Mouse (Mus musculus) 416B (cell line): ENCODE measurements around the gene 4930402H24Rik.

Experiments used
- DNase-seq: peaks from one replicate; pipeline ENCODE4 v3.0.0; 2011; ENCODE audit warnings: low read depth

Gene 4930402H24Rik

DNA sequence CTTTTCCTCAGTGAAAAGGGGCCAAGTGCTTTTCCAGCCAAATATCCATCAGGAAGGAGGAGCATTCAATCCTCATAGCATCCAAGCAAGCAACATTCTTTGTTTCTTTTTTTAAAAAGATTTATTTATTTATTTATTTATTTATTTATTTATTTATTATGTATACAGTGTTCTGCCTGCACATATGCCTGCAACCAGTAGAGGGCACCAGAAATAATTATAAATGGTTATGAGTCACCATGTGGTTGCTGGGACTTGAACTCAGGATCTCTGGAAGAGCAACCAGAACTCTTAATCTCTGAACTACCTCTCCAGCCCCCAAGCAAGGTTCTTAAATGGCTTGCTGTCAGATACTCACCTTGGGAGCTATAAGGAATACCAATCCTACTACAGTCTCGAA, 93.7 kb downstream of the 4930402H24Rik start:
- DNase-seq: peak; percentile 44

DNA sequence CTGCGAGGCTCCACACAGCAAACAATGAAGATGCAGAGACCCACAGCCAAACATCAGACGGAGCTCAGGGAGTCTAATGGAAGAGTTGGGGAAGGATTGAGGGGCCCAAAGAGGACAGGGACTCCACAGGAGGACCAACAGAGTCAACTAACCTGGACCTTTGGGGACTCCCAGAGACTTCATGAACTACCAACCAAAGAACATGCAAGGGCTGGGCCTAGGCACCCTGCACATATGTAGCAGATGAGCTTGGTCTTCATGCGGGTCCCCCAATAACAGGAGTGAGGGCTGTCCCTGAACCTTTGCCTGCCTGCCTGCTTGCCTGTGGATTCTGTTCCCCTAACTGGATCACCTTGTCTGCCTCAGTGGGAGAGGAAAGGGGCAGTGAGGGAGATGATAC, 101.1 kb downstream of the 4930402H24Rik start:
- no peak for DNase-seq

DNA sequence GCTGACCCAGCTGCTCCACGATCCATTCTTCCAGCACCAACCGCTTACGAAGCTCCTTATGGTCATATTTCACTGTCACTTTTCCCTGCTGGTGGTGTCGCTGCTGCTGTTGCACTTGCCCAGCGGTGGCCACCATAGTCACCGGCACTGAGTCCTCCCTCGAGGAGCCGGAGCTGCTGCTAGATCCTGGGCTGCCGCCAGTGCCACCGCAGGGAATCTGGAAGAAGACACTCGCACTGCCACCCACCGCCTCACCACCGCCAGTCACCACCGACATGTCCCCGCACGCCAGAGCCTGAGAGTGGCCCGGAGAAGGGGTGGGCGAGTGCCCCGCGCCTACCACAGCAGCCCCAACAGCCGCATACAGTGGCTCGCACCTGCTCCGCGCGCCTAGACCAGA, 102.5 kb downstream of the 4930402H24Rik start:
- DNase-seq: no peak

DNA sequence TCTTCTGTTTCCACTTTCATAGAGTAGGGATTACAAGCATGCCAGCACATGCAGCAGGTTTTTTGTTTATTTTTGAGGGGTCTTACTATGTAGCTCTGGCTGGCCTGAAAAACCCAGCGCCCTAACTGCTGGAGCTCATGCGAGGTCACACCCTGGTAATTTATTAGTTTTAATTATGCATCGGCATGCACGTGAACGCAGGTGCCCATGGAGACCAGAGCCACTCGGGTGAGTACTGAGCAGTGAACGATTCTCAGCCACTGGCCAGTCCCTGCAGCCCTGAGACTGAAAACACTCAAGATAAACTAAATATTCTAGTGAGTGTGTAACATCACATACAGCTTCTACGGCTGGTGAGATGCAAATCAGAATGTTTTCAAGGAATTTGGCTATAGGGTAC, 110.5 kb downstream of the 4930402H24Rik start:
- no peak for DNase-seq

DNA sequence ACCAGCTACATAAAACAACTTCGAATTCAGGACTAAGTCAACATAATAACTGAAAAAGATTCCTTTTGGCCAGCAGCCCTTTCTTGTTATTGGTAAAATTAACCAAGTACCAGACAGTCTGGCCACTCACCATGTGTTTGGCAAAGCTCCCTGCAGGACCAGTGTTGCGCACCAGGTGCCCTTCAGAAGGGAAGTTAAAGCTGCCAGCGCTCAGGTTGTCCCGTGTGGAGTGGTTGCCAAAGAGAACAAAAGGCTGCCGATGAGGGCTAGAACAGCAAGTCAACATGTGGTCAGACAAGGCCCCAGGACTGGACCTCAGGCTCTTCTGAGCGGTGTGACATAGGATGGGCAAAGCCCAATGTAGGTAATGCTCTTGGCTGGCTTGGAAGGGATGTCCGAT, 114.5 kb downstream of the 4930402H24Rik start:
- DNase-seq: no peak

DNA sequence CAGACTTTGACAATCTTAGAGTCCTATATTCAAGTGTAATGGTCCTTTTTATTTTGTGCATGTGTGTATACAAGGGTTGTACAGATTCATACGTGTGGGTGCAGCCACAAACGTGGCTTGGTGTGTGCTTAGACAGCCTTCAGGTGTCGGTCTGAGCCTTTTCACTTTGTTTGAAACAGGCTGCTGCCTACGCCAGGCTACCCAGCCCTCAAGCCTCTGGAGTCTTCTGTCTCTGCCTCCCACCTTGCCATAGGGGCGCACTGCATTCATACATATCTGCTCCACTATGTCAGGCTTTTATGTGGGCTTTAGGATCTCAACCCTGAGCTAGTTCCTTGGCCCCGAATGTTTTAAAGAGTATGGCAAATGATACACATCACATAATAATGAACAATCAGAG, 116.6 kb downstream of the 4930402H24Rik start:
- DNase-seq: no peak

DNA sequence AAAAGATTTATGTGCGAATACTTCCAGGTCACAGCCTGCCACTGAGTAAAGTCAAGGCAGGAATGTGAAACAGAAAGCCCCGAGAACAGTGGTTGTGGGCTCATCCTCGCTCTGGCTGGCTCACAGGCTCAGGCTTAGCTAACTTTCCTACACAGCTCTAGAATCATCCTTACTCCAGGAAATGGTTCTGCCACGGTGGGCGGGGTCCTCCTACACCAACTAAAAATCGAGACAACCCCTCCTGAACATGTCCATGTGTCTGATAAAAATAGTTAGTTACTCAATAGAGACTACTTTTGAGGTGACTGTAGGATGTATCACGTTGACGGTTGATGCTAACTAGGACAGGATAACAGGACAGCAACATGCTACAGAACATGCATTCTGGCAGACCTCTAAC, 117.2 kb downstream of the 4930402H24Rik start:
- DNase-seq: no peak

DNA sequence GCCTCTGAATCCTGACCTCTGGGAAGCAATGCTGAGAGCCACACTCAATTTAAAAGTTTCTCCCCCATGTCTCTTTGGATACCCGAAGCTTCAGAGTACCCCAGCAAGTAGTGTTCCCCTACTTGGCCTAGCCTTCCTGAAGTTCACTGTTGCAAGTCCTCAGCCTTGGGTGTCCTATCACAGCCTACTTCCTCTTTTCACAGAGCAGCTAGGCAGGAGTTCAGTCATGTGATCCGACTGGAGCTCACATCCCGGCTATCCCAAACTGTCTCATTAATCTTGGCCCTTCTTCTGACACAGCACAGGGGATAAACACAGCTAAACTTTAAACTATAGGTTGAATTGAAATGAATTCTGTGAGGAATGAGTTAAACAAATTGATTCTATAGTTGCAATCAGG, 121.3 kb downstream of the 4930402H24Rik start:
- DNase-seq: peak; percentile 47

DNA sequence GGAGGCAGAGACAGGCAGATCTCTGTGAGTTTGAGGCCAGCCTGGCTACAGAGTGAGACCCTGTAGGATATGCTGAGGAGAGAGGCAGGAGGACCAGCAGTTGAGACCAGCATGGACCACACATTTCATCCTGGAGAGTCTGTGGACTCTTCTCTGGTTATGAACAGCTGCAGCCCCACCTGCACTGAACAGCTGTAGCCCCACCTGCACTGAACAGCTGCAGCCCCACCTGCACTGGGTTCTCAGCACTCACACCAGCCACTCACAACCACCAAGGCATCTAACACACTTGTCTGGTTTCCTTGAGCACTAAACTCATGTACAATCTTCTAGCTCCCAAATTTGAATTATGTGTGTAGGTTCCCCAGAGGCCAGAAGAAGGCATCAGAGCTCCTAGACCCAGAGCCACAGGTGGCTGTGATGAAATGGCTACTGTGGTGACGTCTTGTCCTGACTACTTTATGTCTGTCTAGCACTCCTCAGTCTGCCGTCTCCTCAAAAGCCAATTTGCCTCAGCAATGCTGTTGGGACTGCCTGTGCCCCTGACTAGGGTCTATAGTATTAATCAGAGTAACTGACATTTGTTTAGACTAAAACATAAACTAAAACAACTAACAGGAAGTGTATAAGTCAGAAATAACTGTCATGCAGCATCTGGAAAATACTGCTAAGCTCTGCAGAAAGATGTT, 125.4 kb downstream of the 4930402H24Rik start:
- DNase-seq: no peak

DNA sequence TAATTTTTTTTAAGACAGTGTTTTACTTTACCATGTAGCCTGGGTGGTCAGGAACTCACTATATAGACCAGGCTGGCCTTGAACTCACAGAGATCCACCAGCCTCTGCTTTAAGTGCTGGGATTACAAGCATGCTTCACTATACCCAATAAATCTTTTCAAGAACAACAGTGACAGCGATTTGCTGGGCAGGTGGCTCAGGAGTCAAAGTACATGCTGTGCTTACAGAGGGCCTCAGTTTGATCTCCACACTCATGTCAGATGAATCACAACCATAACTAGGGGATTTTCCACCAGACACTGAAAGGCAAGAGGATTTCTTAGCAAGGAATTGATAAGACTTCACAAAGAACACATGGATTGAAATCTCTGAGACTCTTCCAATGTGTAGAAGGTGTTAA, 126.3 kb downstream of the 4930402H24Rik start:
- no peak for DNase-seq

DNA sequence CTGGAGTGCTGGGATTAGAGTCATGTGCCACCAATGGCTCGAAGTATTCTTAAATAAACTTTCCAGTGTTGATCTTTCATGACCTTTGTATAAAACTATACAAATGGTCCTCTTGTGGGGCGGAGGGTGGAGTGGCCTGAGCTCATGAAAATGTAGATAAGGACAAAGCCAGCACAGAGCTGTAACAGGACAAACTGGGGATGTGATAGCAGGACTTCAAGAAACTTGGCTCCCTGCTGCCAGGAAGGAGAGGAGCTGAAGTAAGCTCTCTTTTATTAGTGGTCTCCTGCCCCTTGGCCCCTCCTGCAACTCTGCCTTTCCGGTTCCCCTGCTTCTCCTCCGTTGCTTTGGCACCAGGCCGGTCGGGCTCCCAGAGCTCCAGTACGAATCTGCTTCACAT, 129.6 kb downstream of the 4930402H24Rik start:
- DNase-seq: no peak

DNA sequence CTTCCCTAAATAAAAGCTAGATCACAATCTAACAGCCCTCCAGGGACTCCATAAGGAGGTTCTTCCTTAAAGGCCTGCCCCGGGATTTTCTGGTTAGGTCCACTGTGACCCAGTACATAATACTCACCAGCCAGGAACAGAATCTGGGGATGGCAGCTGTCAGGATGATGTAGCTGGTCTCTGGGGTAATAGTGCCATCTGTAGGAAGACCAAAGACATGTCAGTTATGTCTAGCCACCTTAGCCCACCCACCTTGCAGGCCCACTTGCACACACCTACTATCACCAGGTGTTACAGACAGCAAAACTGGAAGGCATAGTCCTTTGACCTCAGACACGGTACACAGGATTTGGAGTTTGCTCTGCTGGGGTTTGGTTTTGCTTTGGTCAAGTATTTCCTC, 138.7 kb downstream of the 4930402H24Rik start:
- DNase-seq: peak; percentile 46

DNA sequence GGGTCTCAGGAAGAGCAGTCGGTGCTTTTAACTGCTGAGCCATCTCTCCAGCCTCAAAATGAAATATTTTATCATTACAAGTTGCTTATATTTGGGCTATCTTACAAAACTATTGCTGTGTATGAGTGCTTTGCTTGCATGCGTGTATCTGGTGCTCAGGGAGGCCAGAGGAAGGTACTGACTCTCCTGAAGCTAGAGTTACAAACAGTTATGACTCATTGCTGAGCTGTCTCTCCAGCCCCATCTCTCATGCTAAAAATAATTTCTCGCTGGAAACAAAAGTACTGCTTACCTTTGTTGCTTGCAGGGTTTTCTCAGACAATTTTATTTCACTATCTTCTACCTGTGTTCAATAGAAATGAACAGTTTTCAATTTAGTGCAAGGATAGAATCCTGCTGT, 140.8 kb downstream of the 4930402H24Rik start:
- peak; percentile 50 for DNase-seq

DNA sequence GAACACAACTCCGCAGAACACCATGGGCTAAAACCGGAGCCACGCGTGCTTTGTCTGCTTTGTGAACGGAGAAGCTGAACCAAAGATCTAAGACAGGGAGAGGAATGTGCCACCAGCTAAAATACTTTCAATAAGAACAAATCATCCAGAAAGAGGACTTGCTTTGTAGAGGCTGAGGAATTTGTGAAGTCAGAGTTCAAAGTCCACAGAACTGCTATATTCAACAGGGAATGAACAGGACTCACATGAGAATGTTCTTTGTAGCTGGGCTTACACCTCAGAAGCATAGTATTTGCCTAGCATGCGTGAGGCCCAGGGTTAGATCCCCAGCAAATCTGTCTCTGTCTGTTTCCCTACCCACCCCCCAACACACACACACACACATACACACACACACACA, 145.3 kb downstream of the 4930402H24Rik start:
- no peak for DNase-seq

DNA sequence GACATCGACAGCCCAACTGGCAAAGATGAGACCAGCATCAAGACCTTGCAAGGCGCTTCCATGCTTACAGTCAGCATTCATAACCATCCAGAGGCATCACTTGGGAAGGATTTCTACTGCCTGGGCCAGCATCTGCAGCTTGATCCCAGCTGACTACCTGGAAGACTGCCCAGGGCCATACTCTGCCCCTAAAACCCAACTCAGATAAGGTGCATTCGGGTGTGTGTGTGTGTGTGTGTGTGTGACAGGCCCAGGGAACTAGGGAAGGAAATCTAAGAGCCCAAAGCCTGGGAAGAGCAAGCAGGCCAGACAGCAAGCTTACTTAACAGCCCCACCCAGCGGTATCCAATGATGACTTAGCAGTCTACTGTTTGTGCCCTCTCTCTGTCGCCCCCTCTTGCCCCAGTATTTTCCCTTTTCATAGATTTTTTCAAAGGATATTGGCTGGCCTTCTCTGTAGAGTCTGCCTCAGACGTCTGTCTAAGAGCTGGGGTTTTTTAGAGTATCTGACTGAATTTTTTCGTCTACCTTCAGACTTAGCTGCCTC, 151.1 kb downstream of the 4930402H24Rik start:
- peak; percentile 21 for DNase-seq

DNA sequence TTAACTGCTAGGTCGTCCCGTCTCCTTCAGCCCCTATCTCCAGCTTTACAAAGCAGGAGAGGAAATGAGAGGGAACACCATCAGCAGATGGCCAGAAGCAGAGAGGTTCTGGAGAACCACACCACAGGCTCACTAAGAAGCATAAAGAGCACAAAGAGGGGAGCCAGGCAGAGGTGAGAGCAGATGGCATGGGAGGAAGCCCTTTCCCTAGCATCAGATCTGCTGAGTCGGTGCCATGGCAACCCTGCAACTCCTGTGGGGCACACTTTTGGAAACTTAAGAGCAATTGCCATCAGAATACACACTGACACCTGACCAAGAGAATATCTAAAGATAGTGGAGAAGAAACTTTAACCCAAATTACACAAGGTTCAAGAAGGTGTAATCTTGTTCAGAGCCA, 151.6 kb downstream of the 4930402H24Rik start:
- no peak for DNase-seq

DNA sequence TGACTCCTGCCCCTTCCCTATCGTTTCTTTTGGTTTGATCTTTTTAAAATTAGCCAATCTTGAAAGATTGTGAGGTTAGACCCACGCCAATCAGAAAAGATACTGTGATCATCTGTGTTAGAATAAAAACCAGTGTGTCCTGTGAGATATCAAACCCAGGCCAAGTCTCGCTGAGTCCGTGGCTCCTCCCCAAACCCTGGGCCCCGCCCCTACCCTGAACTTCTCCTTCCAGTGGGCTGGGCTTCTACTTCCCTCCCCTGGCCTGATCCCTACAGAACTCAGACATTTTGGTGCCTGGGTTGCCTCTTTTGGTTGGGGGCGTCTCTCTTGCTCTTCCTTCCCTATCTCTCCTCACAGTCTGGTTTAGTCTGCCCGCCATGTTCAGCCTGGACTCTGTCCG, 155.8 kb downstream of the 4930402H24Rik start:
- DNase-seq: peak; percentile 16

DNA sequence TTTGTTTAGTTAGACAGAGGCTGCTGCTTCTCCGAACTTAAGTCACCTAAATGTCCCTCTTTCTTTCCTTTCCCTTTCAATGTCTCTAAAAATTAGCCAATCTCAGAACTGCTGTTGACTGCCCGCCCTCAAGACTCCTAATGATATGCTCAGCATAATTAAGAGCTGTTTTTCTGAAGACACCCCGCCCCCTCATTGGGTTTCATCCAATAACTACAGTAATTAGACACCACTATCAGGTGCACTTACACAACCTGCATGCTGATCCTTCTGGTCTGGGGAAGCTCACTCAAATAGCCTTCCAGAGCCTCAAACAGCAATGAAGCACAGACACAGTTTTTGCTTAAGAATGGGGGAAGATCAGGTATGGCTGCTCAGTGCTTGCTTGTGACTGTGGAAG, 156.5 kb downstream of the 4930402H24Rik start:
- DNase-seq: no peak

DNA sequence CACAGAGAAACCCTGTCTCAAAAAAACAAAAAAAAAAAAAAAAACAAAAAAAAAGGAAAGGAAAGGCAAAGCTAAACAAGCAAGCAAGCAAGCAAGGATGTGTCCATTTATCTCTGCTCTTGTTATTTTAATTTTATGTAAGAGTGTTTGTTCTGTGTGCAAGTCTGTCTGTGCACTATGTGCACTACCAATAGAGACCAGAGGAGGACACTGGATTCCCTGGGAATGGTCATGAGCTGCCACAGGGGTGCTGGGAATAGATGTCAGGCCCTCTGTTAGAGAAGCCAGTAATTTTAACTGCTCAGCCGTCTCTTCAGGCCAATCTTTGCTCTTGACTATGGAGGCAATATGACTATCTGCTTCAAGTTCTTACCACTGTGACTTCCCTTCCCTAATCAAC, 162.6 kb downstream of the 4930402H24Rik start:
- no peak for DNase-seq

DNA sequence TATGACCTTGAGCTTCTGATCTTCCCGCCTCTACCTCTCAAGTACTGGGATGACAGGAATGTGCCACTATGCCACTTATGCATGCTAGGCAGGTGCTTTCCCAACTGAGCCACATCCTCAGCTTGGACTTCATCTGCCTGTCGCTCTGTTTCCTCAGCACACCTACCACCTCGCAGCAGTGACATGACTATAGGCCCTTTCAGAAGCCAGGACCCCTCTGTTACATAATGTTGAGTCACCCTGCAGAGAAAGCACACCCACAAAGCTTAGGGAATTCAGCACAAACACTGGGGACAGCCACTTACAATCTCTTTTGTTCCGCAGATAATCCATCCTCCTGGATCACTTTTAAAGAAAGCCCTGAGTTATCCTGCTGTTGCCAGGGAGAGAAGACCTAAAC, 166.1 kb downstream of the 4930402H24Rik start:
- no peak for DNase-seq

DNA sequence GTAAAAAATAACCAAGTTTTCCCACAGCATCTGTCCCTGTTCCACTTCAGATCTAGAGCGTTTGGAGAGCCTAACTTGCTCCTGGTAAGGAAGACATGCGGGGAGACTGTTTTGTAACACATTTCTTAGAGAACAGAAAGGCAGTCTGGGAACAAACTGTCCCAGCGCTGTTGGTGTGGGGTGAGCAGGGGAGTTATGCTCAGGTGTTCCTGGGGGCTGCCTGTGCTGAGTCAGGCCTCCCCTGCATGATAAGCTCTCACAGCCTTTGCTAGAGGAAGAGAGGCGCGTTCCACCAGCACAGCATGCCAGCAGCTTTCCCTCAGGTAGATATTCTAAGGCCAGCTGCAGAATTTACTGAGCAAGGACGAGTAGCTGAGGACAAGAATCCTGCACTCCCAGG, 168.2 kb downstream of the 4930402H24Rik start:
- no peak for DNase-seq

DNA sequence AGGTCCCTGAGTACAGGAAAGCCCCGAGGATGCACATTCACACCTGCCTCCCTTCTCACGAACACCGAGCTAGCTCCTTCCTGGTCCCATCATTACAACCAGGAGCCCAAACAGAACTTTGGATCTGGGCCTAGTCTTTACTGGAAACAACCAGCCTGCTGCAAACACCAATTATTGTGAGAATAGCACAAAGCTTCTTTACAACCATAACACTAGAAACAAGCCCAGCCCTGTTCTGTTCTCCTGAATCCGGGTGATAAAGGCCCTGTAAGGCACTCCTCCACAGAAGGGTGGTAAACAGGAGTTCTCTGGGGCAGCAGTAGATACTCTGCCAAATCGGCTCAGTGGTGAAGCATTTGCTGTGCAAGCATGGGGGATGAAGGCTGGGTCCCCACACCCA, 170.9 kb downstream of the 4930402H24Rik start:
- DNase-seq: no peak

DNA sequence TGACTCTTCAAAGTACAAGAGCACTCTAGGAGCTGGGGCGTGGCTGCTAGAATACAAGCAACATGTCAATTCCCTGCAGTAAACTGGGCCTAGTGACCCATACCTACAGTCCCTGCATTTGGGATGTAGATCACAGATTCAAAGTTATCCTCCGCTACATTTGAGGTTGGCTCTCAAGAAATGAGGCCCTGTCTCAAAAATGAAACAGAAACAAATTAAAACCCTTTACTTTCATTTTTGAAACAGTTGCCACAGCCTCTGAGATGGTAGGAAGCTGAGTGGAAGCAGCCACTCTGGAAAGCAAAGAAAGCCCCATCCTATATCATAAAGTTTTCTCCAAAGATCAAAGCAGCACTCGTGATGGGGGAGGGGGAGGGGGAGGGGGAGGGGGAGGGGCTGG, 172.8 kb downstream of the 4930402H24Rik start:
- no peak for DNase-seq

DNA sequence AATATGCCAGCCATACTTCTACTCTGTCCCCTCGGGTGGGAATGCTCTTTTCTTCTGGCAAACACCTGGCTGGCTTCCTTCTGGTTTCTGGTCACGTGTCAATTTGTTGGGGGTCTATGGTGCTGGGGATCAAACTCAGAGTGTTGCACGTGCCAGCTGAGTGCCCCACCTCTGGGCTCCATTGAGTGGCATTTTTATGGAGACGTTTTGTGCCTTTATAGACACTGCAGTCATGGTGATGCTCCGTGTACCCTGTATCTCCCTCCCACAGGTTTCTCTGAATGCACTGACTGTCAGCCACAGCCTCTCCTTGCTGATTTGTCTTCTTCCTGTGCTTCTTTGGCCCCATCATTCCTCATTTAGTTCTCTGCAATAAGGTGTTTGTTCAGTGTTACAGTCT, 174.4 kb downstream of the 4930402H24Rik start:
- DNase-seq: no peak
